Mouse (Mus musculus) ES-Bruce4 (cell line): ENCODE data around the gene Gm3336.

Experiments used
- CTCF ChIP-seq: IDR thresholded peaks from one replicate; pipeline ENCODE4 v1.8.1; 2011; ENCODE audit warnings: low read depth, low read length
- EP300 ChIP-seq: IDR thresholded peaks from 2 replicates; pipeline ENCODE4 v1.6.1; 2011; ENCODE audit warnings: low read depth, low read length; ENCODE audit not compliant: insufficient read depth
- POLR2A ChIP-seq: IDR thresholded peaks from one replicate; pipeline ENCODE4 v1.8.1; 2011; ENCODE audit warnings: low read length; ENCODE audit not compliant: insufficient read depth

GRCm38 (mm10) chr8:70753151-70753550, 34.8 kb downstream of the Gm3336 start:
- no peak for TF ChIP-seq CTCF
- TF ChIP-seq POLR2A: no peak
- TF ChIP-seq EP300: no peak
